Mouse (Mus musculus): ENCODE measurements around the gene R3hdm2.

The R3hdm2 gene

GRCm38 (mm10) chr10:127519041-127519701 lies 139.0 kb downstream of the R3hdm2 start:
- no peak for DNase-seq (ENCODE audit: low spot score)

GRCm38 (mm10) chr10:127519903-127520713 lies 140.0 kb downstream of the R3hdm2 start:
- no peak for DNase-seq (ENCODE audit: low spot score)

- DNase-seq (ENCODE audit: low spot score): no peak
These were observed 140.7 kb downstream of the R3hdm2 start for GRCm38 (mm10) chr10:127520714-127521357.

- no peak for DNase-seq (ENCODE audit: low spot score)
These were observed 141.5 kb downstream of the R3hdm2 start for GRCm38 (mm10) chr10:127521611-127522080.

GRCm38 (mm10) chr10:127522088-127522581 lies 142.0 kb downstream of the R3hdm2 start, which contains the start of gene Shmt2:
Gene Shmt2 (minus strand): TSS chr10:127522444.
- DNase-seq (ENCODE audit: low spot score): peak; percentile 67

- DNase-seq (ENCODE audit: low spot score): no peak
These were observed 144.6 kb downstream of the R3hdm2 start for GRCm38 (mm10) chr10:127524646-127525255.

GRCm38 (mm10) chr10:127526048-127526447 lies 145.9 kb downstream of the R3hdm2 start:
- no peak for DNase-seq (ENCODE audit: low spot score)

GRCm38 (mm10) chr10:127526681-127527080 lies 146.6 kb downstream of the R3hdm2 start:
- no peak for DNase-seq (ENCODE audit: low spot score)

GRCm38 (mm10) chr10:127527481-127527880 lies 147.4 kb downstream of the R3hdm2 start:
- no peak for DNase-seq (ENCODE audit: low spot score)

GRCm38 (mm10) chr10:127530945-127531344 lies 150.8 kb downstream of the R3hdm2 start:
- DNase-seq (ENCODE audit: low spot score): no peak

GRCm38 (mm10) chr10:127531548-127531947 lies 151.4 kb downstream of the R3hdm2 start:
- DNase-seq (ENCODE audit: low spot score): no peak

- DNase-seq (ENCODE audit: low spot score): no peak
These were observed 154.2 kb downstream of the R3hdm2 start, which contains the start of gene Nxph4 for GRCm38 (mm10) chr10:127534036-127534928. Gene Nxph4 (minus strand): TSS chr10:127534559.

- DNase-seq (ENCODE audit: low spot score): no peak
These were observed 154.8 kb downstream of the R3hdm2 start for GRCm38 (mm10) chr10:127534929-127535384.

- DNase-seq (ENCODE audit: low spot score): no peak
These were observed 156.6 kb downstream of the R3hdm2 start for GRCm38 (mm10) chr10:127536586-127537314.

- peak; percentile 56 for DNase-seq (ENCODE audit: low spot score)
These were observed 157.9 kb downstream of the R3hdm2 start for GRCm38 (mm10) chr10:127537854-127538583.

GRCm38 (mm10) chr10:127541510-127541909 lies 161.4 kb downstream of the R3hdm2 start:
- no peak for DNase-seq (ENCODE audit: low spot score)

GRCm38 (mm10) chr10:127542084-127542483 lies 162.0 kb downstream of the R3hdm2 start:
- no peak for DNase-seq (ENCODE audit: low spot score)

GRCm38 (mm10) chr10:127542720-127543119 lies 162.6 kb downstream of the R3hdm2 start:
- no peak for DNase-seq (ENCODE audit: low spot score)

GRCm38 (mm10) chr10:127543916-127544315 lies 163.8 kb downstream of the R3hdm2 start:
- no peak for DNase-seq (ENCODE audit: low spot score)
